ENCODE assay signal across 7 mouse cellular contexts in the genomic region with DNA sequence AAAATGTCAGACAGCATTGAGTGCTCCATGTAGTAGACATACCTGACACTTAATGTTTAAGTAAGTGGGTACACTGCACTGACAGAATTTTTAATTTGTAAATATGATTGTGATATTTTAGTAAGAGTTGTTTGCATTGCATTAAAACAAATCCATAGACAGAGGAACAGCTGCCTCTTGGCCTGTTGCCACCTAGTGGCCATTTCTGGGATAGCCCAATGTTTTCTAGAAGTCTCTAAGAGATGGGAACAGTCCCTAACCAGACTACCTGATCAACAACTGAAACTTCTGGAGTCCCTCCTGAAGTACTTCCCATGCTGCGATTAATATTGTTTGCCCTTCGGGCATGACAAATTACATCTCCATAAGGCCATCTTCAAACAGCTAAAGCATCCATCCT.
A peak's percentile ranks its signal among the peaks of the same experiment; 100 is the strongest.
DNase-seq lines count a peak whose midpoint lies in the region; TF ChIP-seq lines count a peak whose summit lies in the region.

No protein-coding gene starts in this region.

- no peak for TF ChIP-seq POLR2A in lung, adult 2 months (IDR thresholded peaks at IDR 0.05; ENCODE audit: borderline replicate concordance, extremely low read depth, low read depth, low read length)

- TF ChIP-seq CTCF in lung, adult 2 months (IDR thresholded peaks at IDR 0.05; ENCODE audit: insufficient read depth, low read length), result peak; percentile 53

- no peaks in the 10 kb centered on the region for H3K4me1 ChIP-seq in lung, adult 2 months (ENCODE audit: control insufficient read depth, insufficient read depth, low read length)

- peak; percentile 75 for DNase-seq in A20 (ENCODE audit: low read depth, low spot score)
- DNase-seq in CD8-positive naive resting alpha-beta T cell, adult 2 months (ENCODE audit: low read depth in 2 of 2, low spot score in 2 of 2), result peak; percentile 66 to 73
- peak; percentile 50 for DNase-seq in brain, embryonic 18.5 days (ENCODE audit: low read depth, low spot score)
- peak; percentile 75 for DNase-seq in forelimb bud, embryonic 11.5 days (ENCODE audit: low read depth, low spot score)
- DNase-seq in kidney, postnatal 36 days, result peak; percentile 80 to 93
- peak; percentile 62 for DNase-seq in lung, adult 2 months
- DNase-seq in right cerebral cortex, postnatal 36 days (ENCODE audit: low spot score in 2 of 2), result peak; percentile 19 to 34

- WGBS in lung, adult 2 months, result 49% methylated on average over 2 of the region's 2 CpGs

- no peak overlapping the region for H3K4me3 ChIP-seq in lung, adult 2 months (replicated peaks; ENCODE audit: extremely low read depth, low read depth, low read length)

Comparison
In these comparisons a context has a peak if more than half of its experiments do, and no peak if none do; other contexts are left out.
1. DNase-seq: peak in every context shown above with its lines; median percentile 86 in kidney, postnatal 36 days; 75 in A20; 75 in forelimb bud, embryonic 11.5 days; 70 in CD8-positive naive resting alpha-beta T cell, adult 2 months; 62 in lung, adult 2 months; 50 in brain, embryonic 18.5 days; 26 in right cerebral cortex, postnatal 36 days.